Mouse (Mus musculus): ENCODE measurements around the gene Mvb12a.

GRCm38 (mm10) chr8:71586891-71587290, 44.2 kb downstream of the Mvb12a start:
- no peak for TF ChIP-seq POLR2A (IDR thresholded peaks at IDR 0.05; ENCODE audit: insufficient read depth, low read depth, low read length)
- peak; percentile 43; the same call in 1 of the 2 replicates for TF ChIP-seq CTCF (IDR thresholded peaks at IDR 0.05; ENCODE audit: insufficient read depth, low read depth, low read length)

Data from olfactory bulb, adult 2 months (tissue).